In the genomic region with DNA sequence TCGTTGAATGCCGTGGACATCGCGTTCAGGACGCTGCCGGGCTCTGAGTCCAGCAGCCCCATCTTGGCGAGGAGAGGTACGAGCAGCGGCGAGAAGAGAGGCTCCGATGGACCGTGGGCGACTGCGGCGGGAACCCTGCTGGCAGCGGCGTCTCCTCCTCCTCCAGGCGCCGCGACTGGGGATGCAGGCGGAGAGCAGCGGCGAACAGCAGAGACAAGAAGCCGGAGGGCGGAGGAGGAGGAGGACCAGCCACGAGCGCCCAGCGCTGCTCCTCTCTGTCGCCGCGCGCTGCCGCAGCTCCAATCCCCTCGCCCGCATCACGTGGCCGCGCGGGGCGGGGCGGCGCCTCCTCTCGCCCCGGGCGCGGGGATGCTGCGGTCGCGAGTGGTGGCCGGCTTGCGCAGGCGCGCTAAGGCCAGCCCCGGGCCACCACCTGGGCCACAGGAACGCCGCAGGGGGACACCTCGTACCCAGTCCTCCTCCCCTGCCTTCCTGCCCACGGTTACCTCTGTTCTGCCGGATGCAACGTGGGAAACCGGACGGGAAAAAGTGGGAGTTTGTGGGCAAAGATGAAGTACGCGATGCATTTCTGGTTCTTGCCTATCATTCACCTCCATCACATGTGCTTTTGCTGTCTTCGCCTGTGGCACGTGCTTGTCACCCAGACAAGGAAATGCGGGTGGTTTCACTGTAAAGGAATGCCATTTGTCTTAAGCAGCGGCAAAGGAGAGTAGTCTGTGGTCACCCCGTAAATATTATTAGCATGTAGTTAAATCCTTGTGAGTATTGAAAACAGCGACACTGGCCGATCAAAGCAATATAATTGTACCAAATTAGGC, we compare ENCODE assay signal across 8 mouse cellular contexts. TPM values are rescaled to one million over a fixed set of nuclear protein-coding genes. Genes with fewer than 3 reads are reported as not detected.
A peak's percentile ranks its signal among the peaks of the same experiment; 100 is the strongest.
DNase-seq lines count a peak whose midpoint lies in the region; ATAC-seq lines count a peak whose summit lies in the region.

A gene (minus strand): TSS at position 301 of the 839 bp plus-strand sequence.

- peak; percentile 79 for DNase-seq in adrenal gland, adult 2 months
- DNase-seq in embryo, embryonic 10.5 days (ENCODE audit: low spot score), result peak; percentile 83
- DNase-seq in gastrocnemius, postnatal 36 days, result peak; percentile 17 to 27
- DNase-seq in left cerebral cortex, adult 9 months (ENCODE audit: low spot score in 2 of 2), result peak; percentile 67 to 89
- DNase-seq in retina, postnatal 7 days (ENCODE audit: low read depth, low spot score), result peak; percentile 81
- DNase-seq in yolk sac, embryonic 10.5 days (ENCODE audit: low spot score), result peak; percentile 39

- intact Hi-C loops in gastrocnemius, postnatal 36 days (cut with DNase I), result loop anchor here (5.0 kb wide), 1 partner anchor 96 kb away; no protein-coding TSS in a partner anchor

- peak; percentile 62 for ATAC-seq in inflammation-experienced regulatory T-cells, adult 6 months
- peak; percentile 76 for ATAC-seq in megakaryocyte, adult 5-6 weeks (ENCODE audit: poor library complexity, severe bottlenecking)

RNA-seq across cellular contexts. Expression of the gene that starts here (rescaled TPM):
- 1 to 10 TPM in 1 of 2 experiments, under 1 TPM in 1; 0.81 to 1.8 TPM for total RNA-seq in adrenal gland, adult 2 months (2021)
- polyA plus RNA-seq in adrenal gland, adult 2 months (2012; rRNA removed), result 1.6 and 1.8 TPM in 2 replicates
- under 1 TPM in 1 of 2 experiments, not detected in 1; 0.47 TPM for total RNA-seq in gastrocnemius, postnatal 36 days (2021)
- under 1 TPM in 2 of 3 experiments, not detected in 1; 0.25 to 0.28 TPM for polyA plus RNA-seq in inflammation-experienced regulatory T-cells, adult 6 months (2017; shearing (Covaris generic))
- total RNA-seq in megakaryocyte, adult 5-6 weeks (2015), result 0.73 TPM in 1 of 2 replicates, not detected in the other
- total RNA-seq in megakaryocyte, adult 5-6 weeks (2017), result not detected in 2 replicates

Comparison
In these comparisons a context has a peak if more than half of its experiments do, and no peak if none do; other contexts are left out.
1. Peak in every context shown above with its lines: DNase-seq and ATAC-seq.
2. Peak in DNase-seq in gastrocnemius, postnatal 36 days; RNA of the gene not detected or under 1 TPM.
3. Peak in ATAC-seq in inflammation-experienced regulatory T-cells, adult 6 months; RNA of the gene not detected or under 1 TPM.
4. Peak in ATAC-seq in megakaryocyte, adult 5-6 weeks; RNA of the gene not detected or under 1 TPM.
5. DNase-seq: peak in every context shown above with its lines; median percentile 83 in embryo, embryonic 10.5 days; 81 in retina, postnatal 7 days; 79 in adrenal gland, adult 2 months; 78 in left cerebral cortex, adult 9 months; 39 in yolk sac, embryonic 10.5 days; 22 in gastrocnemius, postnatal 36 days.